Mouse (Mus musculus) embryo, embryonic 11.5 days (tissue): Measurements from ENCODE around the gene Sdhb.

Experiments
- DNase-seq: peaks from one replicate; pipeline ENCODE4 v3.0.0-alpha.2; 2012; ENCODE audit warnings: low read depth, low spot score

Gene Sdhb

GRCm38 (mm10) chr4:141014114-141014513 is 53.1 kb downstream of the Sdhb start:
- no peak for DNase-seq

DNA sequence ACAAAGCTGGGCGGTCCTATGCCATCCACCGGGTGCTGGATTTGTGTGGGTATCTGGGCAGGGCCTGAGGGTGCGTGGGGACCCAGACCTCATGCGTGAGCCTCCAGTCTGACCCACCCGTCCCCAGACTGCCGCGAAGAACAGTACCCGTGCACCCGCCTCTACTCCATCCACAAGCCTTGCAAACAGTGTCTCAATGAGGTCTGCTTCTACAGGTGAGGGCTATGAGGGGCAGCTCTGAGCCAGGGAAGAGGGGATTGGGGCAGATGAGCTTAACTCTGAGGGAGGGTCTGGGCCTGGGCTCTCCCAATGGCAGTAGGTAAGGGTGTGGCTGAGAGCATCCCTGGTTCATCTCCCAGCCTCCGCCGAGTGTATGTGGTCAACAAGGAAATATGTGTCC is 53.9 kb downstream of the Sdhb start:
- DNase-seq, result no peak

- no peak for DNase-seq
Observed at GRCm38 (mm10) chr4:141015356-141015755, 54.4 kb downstream of the Sdhb start.

- no peak for DNase-seq
Observed at GRCm38 (mm10) chr4:141016311-141016710, 55.3 kb downstream of the Sdhb start.

- DNase-seq, result no peak
Observed at GRCm38 (mm10) chr4:141017657-141018436, 56.8 kb downstream of the Sdhb start.

GRCm38 (mm10) chr4:141020220-141020619 is 59.2 kb downstream of the Sdhb start:
- no peak for DNase-seq

- DNase-seq, result no peak
Observed at GRCm38 (mm10) chr4:141020811-141021613, 60.0 kb downstream of the Sdhb start.

DNA sequence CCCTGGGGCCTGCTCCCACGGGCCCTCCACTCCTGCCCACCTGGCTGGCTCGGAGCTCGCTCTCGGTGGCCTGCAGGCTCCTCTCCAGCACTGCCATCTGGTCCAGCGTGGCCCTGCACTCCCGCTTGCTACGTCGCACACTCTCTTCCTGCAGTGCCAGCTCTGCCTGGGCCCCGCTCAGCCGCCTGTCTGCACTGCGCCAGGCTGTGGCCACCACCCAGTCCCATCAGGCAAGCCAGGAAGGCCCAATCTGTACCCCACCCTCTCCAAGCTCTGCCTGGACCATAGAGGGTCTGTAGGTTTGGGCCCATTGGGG is 60.6 kb downstream of the Sdhb start:
- no peak for DNase-seq

DNA sequence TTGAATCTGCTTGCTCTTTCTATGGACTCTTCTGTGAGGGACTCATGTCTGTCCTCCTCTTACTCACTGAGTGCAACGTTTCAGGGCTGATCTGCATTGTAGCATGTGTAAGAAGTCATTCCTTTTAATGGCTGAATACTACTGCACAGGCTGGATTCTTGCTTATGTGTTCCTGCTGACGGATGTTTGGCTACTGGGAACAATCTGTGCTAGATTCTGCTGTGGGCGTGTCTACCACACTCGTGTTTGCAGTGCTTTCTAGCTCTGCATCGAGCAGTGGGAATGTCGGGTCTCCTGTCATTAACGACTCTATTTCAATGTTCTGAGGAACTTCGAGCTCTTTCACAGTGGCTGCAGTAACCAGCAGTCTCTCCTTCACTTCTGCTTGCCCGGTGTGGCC is 63.0 kb downstream of the Sdhb start:
- DNase-seq, result no peak

GRCm38 (mm10) chr4:141024992-141025391 is 64.0 kb downstream of the Sdhb start:
- no peak for DNase-seq
